Mouse (Mus musculus): ENCODE data around the gene Gdap1l1.

GRCm38 (mm10) chr2:163394977-163395376 is 43.3 kb upstream of the Gdap1l1 start:
- no peak for TF ChIP-seq CTCF (IDR thresholded peaks at IDR 0.05; ENCODE audit: control insufficient read depth, insufficient read depth, low read length)
- TF ChIP-seq POLR2A (IDR thresholded peaks at IDR 0.05; ENCODE audit: borderline replicate concordance, control insufficient read depth, low read depth, low read length): no peak
